Mouse (Mus musculus) urinary bladder, postnatal 14 days (tissue): Measurements from ENCODE around the gene Gm6793.
A peak's percentile ranks its signal among the peaks of the same experiment; 100 is the strongest.

ENCODE experiments used
- DNase-seq: peaks from one replicate; pipeline ENCODE4 v3.0.0; 2021; ENCODE audit warnings: low spot score

Gene Gm6793

GRCm38 (mm10) chr8:112014936-112015335, at the start of gene Gm6793:
Gm6793 (minus strand) TSS chr8:112015036.
- no peak for DNase-seq

- peak; percentile 10 for DNase-seq
Observed at GRCm38 (mm10) chr8:112061372-112061771, 46.5 kb upstream of the Gm6793 start.

DNA sequence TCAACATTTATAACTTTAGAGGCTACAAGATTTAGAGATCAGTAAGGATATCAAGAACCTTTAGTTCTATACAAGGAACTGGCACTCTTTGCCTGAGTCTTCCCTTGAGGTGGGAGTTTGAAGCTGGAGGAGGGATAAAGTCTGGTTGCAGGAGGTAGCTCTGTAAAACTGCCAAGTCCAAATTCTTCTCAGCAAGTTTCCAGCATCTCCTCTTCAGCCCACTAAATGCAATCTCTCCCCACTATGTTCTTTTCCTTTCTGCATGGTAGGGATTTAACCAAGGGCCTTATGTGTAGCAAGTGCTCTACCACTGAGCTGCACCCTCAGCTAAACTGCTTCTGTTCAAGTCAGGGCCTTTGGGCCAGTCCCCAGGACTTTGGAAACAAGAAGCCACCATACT, 39.6 kb upstream of the Gm6793 start:
- no peak for DNase-seq

DNA sequence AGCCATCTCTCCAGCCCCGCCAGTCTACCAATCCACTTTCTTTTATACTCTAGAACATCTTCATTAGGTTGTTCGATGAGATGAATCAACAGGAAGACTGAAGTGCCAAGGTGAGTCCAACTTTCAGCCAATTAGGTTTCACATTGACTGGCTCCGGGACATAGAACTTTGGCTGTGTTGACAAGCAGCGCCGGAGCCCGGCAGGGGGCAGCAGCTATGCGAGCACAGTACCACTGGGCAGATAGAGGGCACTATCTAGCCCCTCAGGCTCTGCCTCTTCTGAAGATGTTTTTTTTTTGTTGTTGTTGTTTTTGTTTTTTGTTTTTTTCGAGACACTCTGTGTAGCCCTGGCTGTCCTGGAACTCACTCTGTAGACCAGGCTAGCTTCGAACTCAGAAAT, 36.7 kb upstream of the Gm6793 start:
- no peak for DNase-seq

DNA sequence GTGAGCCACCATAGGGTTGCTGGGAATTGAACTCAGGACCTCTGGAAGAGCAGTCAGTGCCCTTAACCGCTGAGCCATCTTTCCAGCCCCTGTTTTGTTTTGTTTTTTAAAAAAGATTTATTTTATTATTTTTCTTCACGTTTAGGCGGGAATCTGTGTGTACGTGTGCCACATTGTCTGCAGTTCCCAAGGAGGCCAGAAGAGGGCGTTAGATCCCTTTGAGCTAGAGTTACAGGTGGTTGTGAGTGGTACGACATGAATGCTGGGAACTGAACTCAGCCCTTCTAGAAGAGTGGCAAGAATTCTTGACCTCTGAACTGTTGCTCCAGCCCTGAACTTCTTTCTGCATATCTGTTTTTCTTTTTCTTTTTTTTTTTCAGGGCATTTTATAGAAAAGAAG, 35.1 kb upstream of the Gm6793 start:
- no peak for DNase-seq

- DNase-seq, result no peak
Observed at GRCm38 (mm10) chr8:112048293-112048692, 33.5 kb upstream of the Gm6793 start.

GRCm38 (mm10) chr8:112045896-112046295, 31.1 kb upstream of the Gm6793 start:
- peak; percentile 82 for DNase-seq

DNA sequence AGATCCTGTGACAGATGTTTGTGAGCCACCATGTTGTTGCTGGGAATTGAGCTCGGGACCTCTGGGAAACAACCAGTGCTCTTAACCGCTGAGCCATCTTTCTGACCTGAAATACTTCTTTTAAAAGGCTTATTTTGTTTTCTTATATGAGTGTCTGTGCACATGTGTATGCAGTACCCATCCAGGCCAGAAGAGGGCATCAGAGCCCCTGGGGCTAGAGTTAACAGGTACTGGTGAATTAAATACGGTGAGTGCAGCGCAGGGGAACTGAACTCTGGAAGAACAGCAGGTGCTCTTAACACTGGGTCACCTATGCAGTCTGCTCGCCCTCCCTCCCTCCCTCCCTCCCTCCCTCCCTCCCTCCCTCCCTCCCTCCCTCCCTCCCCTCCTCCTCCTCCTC, 30.3 kb upstream of the Gm6793 start:
- no peak for DNase-seq

GRCm38 (mm10) chr8:112037521-112037920, 22.7 kb upstream of the Gm6793 start:
- DNase-seq, result no peak

- DNase-seq, result peak; percentile 18
Observed at GRCm38 (mm10) chr8:112034603-112035002, 19.8 kb upstream of the Gm6793 start.

GRCm38 (mm10) chr8:112033071-112033470, 18.2 kb upstream of the Gm6793 start:
- no peak for DNase-seq

- no peak for DNase-seq
Observed at GRCm38 (mm10) chr8:112030663-112031062, 15.8 kb upstream of the Gm6793 start.

DNA sequence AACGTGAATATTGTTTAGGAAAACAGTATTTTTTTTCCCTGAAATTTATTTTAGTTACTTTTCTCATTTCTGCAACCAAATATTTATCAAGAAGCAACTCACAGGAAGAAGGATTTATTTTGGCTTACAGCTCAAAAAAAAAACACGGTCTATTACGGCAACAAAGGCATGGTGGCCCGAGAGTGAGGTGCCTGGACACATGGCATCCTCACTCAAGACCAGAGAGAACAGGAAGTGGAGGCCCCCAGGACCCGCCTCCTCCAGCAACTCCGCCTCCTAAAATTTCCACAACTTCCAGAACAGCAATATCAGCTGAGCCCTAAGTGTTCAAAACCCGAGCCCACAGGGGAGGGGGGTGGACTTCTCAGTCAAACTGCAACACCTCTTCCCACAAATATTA, 14.6 kb upstream of the Gm6793 start:
- DNase-seq, result no peak

DNA sequence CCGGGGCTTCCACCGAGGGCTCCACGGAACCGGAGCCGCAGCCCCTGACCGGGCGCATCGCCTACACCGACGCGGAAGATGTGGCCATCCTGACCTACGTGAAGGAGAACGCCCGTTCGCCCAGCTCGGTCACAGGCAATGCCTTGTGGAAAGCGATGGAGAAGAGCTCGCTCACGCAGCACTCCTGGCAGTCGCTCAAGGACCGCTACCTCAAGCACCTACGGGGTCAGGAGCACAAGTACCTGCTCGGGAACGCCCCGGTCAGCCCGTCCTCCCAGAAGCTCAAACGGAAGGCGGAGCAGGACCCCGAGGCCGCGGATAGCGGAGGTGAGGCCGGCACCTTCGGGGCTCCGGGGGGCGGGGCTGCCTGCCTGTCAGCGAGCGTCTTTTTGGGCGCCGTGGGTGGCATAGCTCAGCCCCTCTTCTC, 3.0 kb downstream of the Gm6793 start:
- DNase-seq, result peak; percentile 40

DNA sequence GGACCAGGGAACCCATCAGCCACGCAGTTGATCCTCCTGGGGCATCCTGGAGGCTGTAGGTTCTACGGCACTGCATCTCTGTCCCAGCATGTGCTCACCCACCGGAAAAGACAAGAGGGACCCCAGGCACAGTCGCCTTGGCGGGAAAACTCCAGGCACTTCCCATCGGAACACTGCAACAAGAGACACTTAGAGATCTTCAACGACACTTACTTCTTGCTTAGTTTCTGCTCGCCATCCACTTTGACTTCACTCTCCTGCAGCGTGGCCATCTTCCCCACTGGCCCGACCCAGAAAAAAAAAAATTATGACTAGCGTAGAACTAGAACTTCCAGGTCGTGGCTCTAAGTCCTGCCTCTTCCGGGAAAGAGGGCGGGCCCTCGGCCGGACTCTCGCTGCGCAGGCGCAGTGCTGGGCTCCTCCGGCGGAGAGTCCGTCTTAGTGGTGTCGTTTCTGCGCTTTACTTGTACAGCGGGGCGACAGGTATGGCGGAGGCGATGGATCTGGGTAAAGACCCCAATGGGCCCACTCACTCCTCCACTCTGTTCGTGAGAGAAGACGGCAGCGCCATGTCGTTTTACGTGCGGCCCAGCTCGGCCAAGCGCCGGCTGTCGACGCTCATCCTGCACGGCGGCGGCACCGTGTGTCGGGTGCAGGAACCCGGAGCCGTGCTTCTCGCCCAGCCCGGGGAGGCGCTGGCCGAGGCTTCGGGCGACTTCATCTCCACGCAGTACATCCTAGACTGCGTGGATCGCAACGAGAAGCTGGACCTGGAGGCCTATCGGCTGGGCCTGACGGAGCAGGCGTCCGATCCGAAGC, 3.6 kb downstream of the Gm6793 start, which contains the start of the genes Kars and Terf2ip:
Kars (minus strand) TSS at position 327 of the 819 bp plus-strand sequence.
Terf2ip (plus strand) TSS at position 402 of the 819 bp plus-strand sequence.
- DNase-seq, result peak; percentile 93

DNA sequence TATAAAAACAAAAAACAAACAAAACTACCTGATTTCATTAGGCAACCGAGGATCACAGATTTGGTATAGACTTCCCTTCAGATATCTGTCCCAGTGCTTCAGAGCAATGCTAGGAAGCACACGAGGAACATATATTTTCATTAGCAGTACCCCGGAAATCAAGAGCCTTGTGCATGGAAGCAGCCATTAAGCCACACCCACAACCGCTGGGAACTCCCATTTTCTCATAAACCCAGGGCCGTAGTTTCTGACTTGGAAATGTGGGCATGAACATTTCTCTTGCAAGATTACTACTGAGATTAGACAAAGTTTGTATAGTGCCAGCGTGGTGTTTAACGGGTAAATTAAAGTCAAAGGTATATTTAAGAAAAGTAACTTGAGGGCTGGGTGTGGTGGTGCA, 5.3 kb downstream of the Gm6793 start:
- DNase-seq, result no peak

DNA sequence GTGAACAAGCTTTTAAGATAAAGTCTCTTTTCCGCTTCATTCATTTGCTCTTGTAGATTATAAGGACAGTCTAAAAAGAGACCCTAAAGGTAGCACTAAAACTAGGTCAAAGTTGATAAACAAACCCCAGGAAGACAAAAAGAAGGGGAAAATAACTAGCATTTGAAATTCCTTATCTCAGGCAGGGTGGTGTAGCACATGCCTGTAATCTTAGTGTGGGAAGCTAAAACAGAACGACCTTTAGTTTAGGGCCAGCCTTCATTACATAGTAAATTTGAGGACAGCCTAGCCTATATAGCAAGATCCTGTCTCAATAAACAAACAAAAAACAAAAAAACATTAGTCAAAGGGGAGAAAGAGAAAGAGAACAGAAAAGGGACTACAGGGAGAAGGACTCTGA, 7.2 kb downstream of the Gm6793 start:
- DNase-seq, result no peak

- no peak for DNase-seq
Observed at GRCm38 (mm10) chr8:112005601-112006000, 9.2 kb downstream of the Gm6793 start.

GRCm38 (mm10) chr8:112004754-112005153, 10.1 kb downstream of the Gm6793 start:
- DNase-seq, result no peak

GRCm38 (mm10) chr8:111992703-111993039, 22.2 kb downstream of the Gm6793 start:
- no peak for DNase-seq

GRCm38 (mm10) chr8:111992013-111992702, 22.7 kb downstream of the Gm6793 start, which contains the start of gene Adat1:
Adat1 (minus strand) TSS chr8:111992302.
- peak; percentile 86 for DNase-seq

GRCm38 (mm10) chr8:111991278-111991677, 23.6 kb downstream of the Gm6793 start:
- no peak for DNase-seq

GRCm38 (mm10) chr8:111989911-111990310, 24.9 kb downstream of the Gm6793 start:
- peak; percentile 78 for DNase-seq
